Mouse (Mus musculus): Measurements from ENCODE around the gene Btbd18. TPM values are rescaled to one million over a fixed set of nuclear protein-coding genes. Genes with fewer than 3 reads are reported as not detected.

Gene Btbd18
- polyA plus RNA-seq, 1 experiment from 2014 or later: 0.10 TPM

Other genes with a start within 250 kb of the Btbd18 start
- 65.1 and 69.5 TPM in 2 replicates for gene Calcrl, start 233.7 kb upstream of the Btbd18 start, polyA plus RNA-seq (2016; fragmentation: Nextera tagmentation; extraction: Ambion mirVana)
- gene Tfpi, start 182.3 kb upstream of the Btbd18 start, polyA plus RNA-seq (2016; fragmentation: Nextera tagmentation; extraction: Ambion mirVana): 78.8 and 80.0 TPM in 2 replicates
- gene Ctnnd1, start 8.3 kb upstream of the Btbd18 start, polyA plus RNA-seq (2016; fragmentation: Nextera tagmentation; extraction: Ambion mirVana): 105 and 109 TPM in 2 replicates
- gene Selenoh, start 11.7 kb downstream of the Btbd18 start, polyA plus RNA-seq (2016; fragmentation: Nextera tagmentation; extraction: Ambion mirVana): 279 and 282 TPM in 2 replicates
- not detected in 2 replicates for gene Gm28635, start 19.0 kb downstream of the Btbd18 start, polyA plus RNA-seq (2016; fragmentation: Nextera tagmentation; extraction: Ambion mirVana)
- gene Med19, start 19.3 kb downstream of the Btbd18 start, polyA plus RNA-seq (2016; fragmentation: Nextera tagmentation; extraction: Ambion mirVana): 28.8 and 30.3 TPM in 2 replicates
- gene Tmx2, start 20.1 kb downstream of the Btbd18 start, polyA plus RNA-seq (2016; fragmentation: Nextera tagmentation; extraction: Ambion mirVana): 154 and 158 TPM in 2 replicates
- 35.4 and 38.9 TPM in 2 replicates for gene Zdhhc5, start 56.1 kb downstream of the Btbd18 start, polyA plus RNA-seq (2016; fragmentation: Nextera tagmentation; extraction: Ambion mirVana)
- gene Clp1, start 68.3 kb downstream of the Btbd18 start, polyA plus RNA-seq (2016; fragmentation: Nextera tagmentation; extraction: Ambion mirVana): 22.7 and 23.6 TPM in 2 replicates
- gene Ypel4, start 75.0 kb downstream of the Btbd18 start, polyA plus RNA-seq (2016; fragmentation: Nextera tagmentation; extraction: Ambion mirVana): 10.0 and 11.5 TPM in 2 replicates
- 8.5 and 9.2 TPM in 2 replicates for gene Gm19426, start 84.6 kb downstream of the Btbd18 start, polyA plus RNA-seq (2016; fragmentation: Nextera tagmentation; extraction: Ambion mirVana)
- 32.2 and 32.8 TPM in 2 replicates for gene Serping1, start 116.4 kb downstream of the Btbd18 start, polyA plus RNA-seq (2016; fragmentation: Nextera tagmentation; extraction: Ambion mirVana)
- 90.0 and 95.3 TPM in 2 replicates for gene Ube2l6, start 139.7 kb downstream of the Btbd18 start, polyA plus RNA-seq (2016; fragmentation: Nextera tagmentation; extraction: Ambion mirVana)
- gene Smtnl1, start 163.6 kb downstream of the Btbd18 start, polyA plus RNA-seq (2016; fragmentation: Nextera tagmentation; extraction: Ambion mirVana): 0.17 and 0.43 TPM in 2 replicates
- gene Timm10, start 167.9 kb downstream of the Btbd18 start, polyA plus RNA-seq (2016; fragmentation: Nextera tagmentation; extraction: Ambion mirVana): 62.2 and 65.6 TPM in 2 replicates
- gene Slc43a1, start 179.8 kb downstream of the Btbd18 start, polyA plus RNA-seq (2016; fragmentation: Nextera tagmentation; extraction: Ambion mirVana): 21.8 and 23.0 TPM in 2 replicates
- gene Rtn4rl2, start 227.6 kb downstream of the Btbd18 start, polyA plus RNA-seq (2016; fragmentation: Nextera tagmentation; extraction: Ambion mirVana): 0.67 and 1.2 TPM in 2 replicates